Mouse (Mus musculus): ENCODE results near the gene Mfsd12. TPM values are rescaled to one million over a fixed set of nuclear protein-coding genes. Genes with fewer than 3 reads are reported as not detected.

Gene Mfsd12
- total and polyA plus RNA-seq, 2 experiments from 2014 or later = 10.3 to 30.5 TPM

- ATAC-seq (ENCODE audit: insufficient read depth, low read depth) = no peak
- TF ChIP-seq EP300 (IDR thresholded peaks at IDR 0.05; ENCODE audit: low read depth) (no peak), CTCF (IDR thresholded peaks at IDR 0.05; ENCODE audit: low read depth) (no peak)
- Histone ChIP-seq H3K4me2 (ENCODE audit: low read depth, low read length) (peak overlapping the region; percentile 30; the same call in 1 of the 2 replicates), H3K27me3 (ENCODE audit: control insufficient read depth, insufficient read depth, low read length) (no peaks in the 10 kb centered on the region), H3K4me3 (ENCODE audit: low read depth, low read length) (no peak overlapping the region), H3K36me3 (replicated peaks; ENCODE audit: control insufficient read depth, insufficient read depth, low read length) (peaks cover 77% of the 10 kb centered on the region), H3K9me3 (replicated peaks; ENCODE audit: control insufficient read depth, low read length) (no peaks in the 10 kb centered on the region), H3K9ac (replicated peaks; ENCODE audit: low read depth, low read length) (no peak overlapping the region), H3K27ac (ENCODE audit: low read depth) (peak overlapping the region; percentile 75), H3K4me1 (ENCODE audit: control insufficient read depth, insufficient read depth) (peaks cover 22% of the 10 kb centered on the region)
- 35% methylated on average over 7 of the region's 7 CpGs for WGBS
- no peak for DNase-seq (ENCODE audit: low spot score)
Observed at GRCm38 (mm10) chr10:81402227-81402765, 45.0 kb downstream of the Mfsd12 start.

GRCm38 (mm10) chr10:81403511-81403910, 46.2 kb downstream of the Mfsd12 start:
- no peaks in the 10 kb centered on the region for H3K9me3 ChIP-seq (replicated peaks; ENCODE audit: control insufficient read depth, low read length)
- no peak overlapping the region for H3K9ac ChIP-seq (replicated peaks; ENCODE audit: low read depth, low read length)
- no peak overlapping the region for H3K27ac ChIP-seq (ENCODE audit: low read depth)
- H3K27me3 ChIP-seq (ENCODE audit: control insufficient read depth, insufficient read depth, low read length) = no peaks in the 10 kb centered on the region
- WGBS = 77% methylated on average over 10 of the region's 10 CpGs
- TF ChIP-seq CTCF (IDR thresholded peaks at IDR 0.05; ENCODE audit: low read depth) (no peak), EP300 (IDR thresholded peaks at IDR 0.05; ENCODE audit: low read depth) (no peak)
- ATAC-seq (ENCODE audit: insufficient read depth, low read depth) (no peak), DNase-seq (ENCODE audit: low spot score) (no peak)
- H3K36me3 ChIP-seq (replicated peaks; ENCODE audit: control insufficient read depth, insufficient read depth, low read length) = peaks cover 73% of the 10 kb centered on the region
- H3K4me1 ChIP-seq (ENCODE audit: control insufficient read depth, insufficient read depth) = peaks cover 34% of the 10 kb centered on the region
- H3K4me2 ChIP-seq (ENCODE audit: low read depth, low read length) = no peak overlapping the region
- H3K4me3 ChIP-seq (ENCODE audit: low read depth, low read length) = no peak overlapping the region

- TF ChIP-seq CTCF (IDR thresholded peaks at IDR 0.05; ENCODE audit: low read depth) (no peak), EP300 (IDR thresholded peaks at IDR 0.05; ENCODE audit: low read depth) (no peak)
- H3K9ac ChIP-seq (replicated peaks; ENCODE audit: low read depth, low read length) = no peak overlapping the region
- H3K27ac ChIP-seq (ENCODE audit: low read depth) = no peak overlapping the region
- no peak for DNase-seq (ENCODE audit: low spot score)
- H3K36me3 ChIP-seq (replicated peaks; ENCODE audit: control insufficient read depth, insufficient read depth, low read length) = peaks cover 74% of the 10 kb centered on the region
- H3K9me3 ChIP-seq (replicated peaks; ENCODE audit: control insufficient read depth, low read length) = no peaks in the 10 kb centered on the region
- no peak overlapping the region for H3K4me2 ChIP-seq (ENCODE audit: low read depth, low read length)
- ATAC-seq (ENCODE audit: insufficient read depth, low read depth) = no peak
- H3K4me3 ChIP-seq (ENCODE audit: low read depth, low read length) = no peak overlapping the region
- 46% methylated on average over 9 of the region's 9 CpGs for WGBS
- peaks cover 35% of the 10 kb centered on the region for H3K4me1 ChIP-seq (ENCODE audit: control insufficient read depth, insufficient read depth)
- no peaks in the 10 kb centered on the region for H3K27me3 ChIP-seq (ENCODE audit: control insufficient read depth, insufficient read depth, low read length)
Observed at GRCm38 (mm10) chr10:81404082-81404481, 46.8 kb downstream of the Mfsd12 start.

- no peak overlapping the region for H3K4me2 ChIP-seq (ENCODE audit: low read depth, low read length)
- no peak for DNase-seq (ENCODE audit: low spot score)
- no peak overlapping the region for H3K4me3 ChIP-seq (ENCODE audit: low read depth, low read length)
- no peak overlapping the region for H3K9ac ChIP-seq (replicated peaks; ENCODE audit: low read depth, low read length)
- no peak for TF ChIP-seq EP300 (IDR thresholded peaks at IDR 0.05; ENCODE audit: low read depth)
- TF ChIP-seq CTCF (IDR thresholded peaks at IDR 0.05; ENCODE audit: low read depth) = no peak
- no peak overlapping the region for H3K27ac ChIP-seq (ENCODE audit: low read depth)
- H3K9me3 ChIP-seq (replicated peaks; ENCODE audit: control insufficient read depth, low read length) = no peaks in the 10 kb centered on the region
- peaks cover 35% of the 10 kb centered on the region for H3K4me1 ChIP-seq (ENCODE audit: control insufficient read depth, insufficient read depth)
- peaks cover 67% of the 10 kb centered on the region for H3K36me3 ChIP-seq (replicated peaks; ENCODE audit: control insufficient read depth, insufficient read depth, low read length)
- ATAC-seq (ENCODE audit: insufficient read depth, low read depth) = no peak
- 56% methylated on average over 18 of the region's 18 CpGs for WGBS
- no peaks in the 10 kb centered on the region for H3K27me3 ChIP-seq (ENCODE audit: control insufficient read depth, insufficient read depth, low read length)
Observed at GRCm38 (mm10) chr10:81404720-81405119, 47.4 kb downstream of the Mfsd12 start.

GRCm38 (mm10) chr10:81405588-81406201, 48.4 kb downstream of the Mfsd12 start:
- peaks cover 57% of the 10 kb centered on the region for H3K36me3 ChIP-seq (replicated peaks; ENCODE audit: control insufficient read depth, insufficient read depth, low read length)

More at GRCm38 (mm10) chr10:81405588-81406201, 48.4 kb downstream of the Mfsd12 start:
- TF ChIP-seq EP300 (IDR thresholded peaks at IDR 0.05; ENCODE audit: low read depth) (no peak), CTCF (IDR thresholded peaks at IDR 0.05; ENCODE audit: low read depth) (peak; percentile 64)
- Histone ChIP-seq H3K27me3 (ENCODE audit: control insufficient read depth, insufficient read depth, low read length) (no peaks in the 10 kb centered on the region), H3K27ac (ENCODE audit: low read depth) (no peak overlapping the region), H3K4me1 (ENCODE audit: control insufficient read depth, insufficient read depth) (peaks cover 39% of the 10 kb centered on the region), H3K9ac (replicated peaks; ENCODE audit: low read depth, low read length) (no peak overlapping the region), H3K4me3 (ENCODE audit: low read depth, low read length) (no peak overlapping the region), H3K9me3 (replicated peaks; ENCODE audit: control insufficient read depth, low read length) (no peaks in the 10 kb centered on the region), H3K4me2 (ENCODE audit: low read depth, low read length) (no peak overlapping the region)
- ATAC-seq (ENCODE audit: insufficient read depth, low read depth) (no peak), DNase-seq (ENCODE audit: low spot score) (no peak)
- 47% methylated on average over 13 of the region's 13 CpGs for whole genome bisulfite sequencing

Data from heart, postnatal 0 days (tissue).